Comparison of ENCODE assay signal across 26 mouse cellular contexts in the genomic region with DNA sequence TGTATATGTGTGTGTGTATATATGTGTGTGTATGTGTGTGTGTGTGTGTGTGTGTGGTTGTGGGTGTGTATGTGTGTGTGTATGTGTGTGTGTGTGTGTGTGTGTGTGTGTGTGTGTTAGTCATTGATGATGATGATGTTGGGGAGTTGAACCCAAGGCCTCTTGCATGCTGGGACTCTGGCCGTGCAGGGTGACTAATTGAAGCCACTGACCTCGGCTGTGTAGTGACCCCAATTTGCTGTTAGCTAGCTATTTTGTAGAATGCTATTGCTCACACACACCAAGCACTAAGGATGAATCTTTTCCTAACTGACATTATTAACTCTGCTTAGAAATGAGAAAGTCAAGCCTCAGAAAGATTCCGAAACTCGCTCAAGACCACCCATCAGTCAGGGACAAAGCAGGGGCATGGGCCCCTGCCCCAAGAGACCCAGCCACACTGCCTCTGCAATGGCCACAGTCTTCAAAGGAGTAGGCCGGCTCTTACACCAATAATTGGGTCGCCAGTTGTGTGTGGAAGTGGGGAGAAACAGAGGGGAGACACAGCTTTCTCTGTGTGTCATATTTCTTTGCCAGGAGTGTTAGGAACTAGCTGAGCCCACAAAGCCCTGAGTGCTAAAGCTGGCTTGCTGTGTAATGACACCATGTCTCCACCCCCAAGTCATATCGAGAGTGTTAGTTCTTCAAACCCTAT. TPM values are rescaled to one million over a fixed set of nuclear protein-coding genes. Genes with fewer than 3 reads are reported as not detected.
"Had no signal": no experiment of that assay in that cellular context is flagged by ENCODE, and none has a peak within 500 bp of the region (broad histone marks: within the 10 kb centered on the region; RNA-seq: fewer than 3 reads in every experiment).

No protein-coding gene starts in this region.

- H3K27me3 ChIP-seq: limb, embryonic 13.5 days; midbrain, embryonic 15.5 days; neural tube, embryonic 12.5 days had no signal

- H3K27ac ChIP-seq: kidney, postnatal 0 days; layer of hippocampus, adult 2 months; limb, embryonic 13.5 days; liver, embryonic 13.5 days; macrophage; midbrain, embryonic 12.5 days; midbrain, embryonic 15.5 days; neural tube, embryonic 12.5 days; neural tube, embryonic 15.5 days had no signal

- H3K36me3 ChIP-seq: limb, embryonic 10.5 days; limb, embryonic 13.5 days; liver, embryonic 13.5 days; midbrain, embryonic 12.5 days; midbrain, embryonic 15.5 days; neural tube, embryonic 12.5 days; neural tube, embryonic 15.5 days had no signal

- ATAC-seq: midbrain, embryonic 15.5 days had no signal

- DNase-seq: layer of hippocampus, adult 9-11 months; liver; liver, embryonic 13.5 days; thymus, adult 18-20 months; thymus, postnatal 36 days had no signal

- H3K4me1 ChIP-seq: midbrain, embryonic 12.5 days; midbrain, embryonic 15.5 days; neural tube, embryonic 12.5 days; neural tube, embryonic 15.5 days had no signal

- H3K9me3 ChIP-seq: limb, embryonic 10.5 days; limb, embryonic 13.5 days; liver, embryonic 13.5 days; midbrain, embryonic 12.5 days; midbrain, embryonic 15.5 days; neural tube, embryonic 12.5 days; neural tube, embryonic 15.5 days had no signal

- H3K4me2 ChIP-seq: limb, embryonic 13.5 days; liver, embryonic 13.5 days; lung, embryonic 14.5 days; midbrain, embryonic 12.5 days; midbrain, embryonic 15.5 days; neural tube, embryonic 12.5 days; neural tube, embryonic 15.5 days had no signal

- H3K9ac ChIP-seq: limb, embryonic 13.5 days; liver, embryonic 13.5 days; lung, embryonic 14.5 days; midbrain, embryonic 12.5 days; midbrain, embryonic 15.5 days; neural tube, embryonic 12.5 days; neural tube, embryonic 15.5 days had no signal

- H3K4me3 ChIP-seq: layer of hippocampus, adult 2 months; limb, embryonic 10.5 days; limb, embryonic 13.5 days; liver, embryonic 13.5 days; midbrain, embryonic 12.5 days; midbrain, embryonic 15.5 days; neural tube, embryonic 12.5 days; neural tube, embryonic 15.5 days had no signal

RNA-seq across cellular contexts. Expression of a gene that starts 6.1 kb away (rescaled TPM):
- polyA plus RNA-seq: macrophage had no signal

RNA-seq across cellular contexts. Expression of a gene that starts 41.1 kb away (rescaled TPM):
- total RNA-seq: layer of hippocampus, postnatal 25 days; left cerebral cortex, adult 18-20 months; megakaryocyte, adult 5-6 weeks had no signal
- polyA plus RNA-seq: large intestine, adult 2 months; limb, embryonic 10.5 days; limb, embryonic 13.5 days; liver, embryonic 13.5 days; liver, embryonic 16.5 days; lung, embryonic 14.5 days; lung, postnatal 0 days; macrophage; midbrain, embryonic 12.5 days; neural tube, embryonic 12.5 days; neural tube, embryonic 15.5 days; small intestine, adult 2 months; spleen, adult 2 months; stomach, embryonic 16.5 days; testis, adult 2 months; urinary bladder, adult 2 months had no signal

RNA-seq across cellular contexts. Expression of a gene that starts 41.9 kb away (rescaled TPM):
- total RNA-seq: megakaryocyte, adult 5-6 weeks had no signal
- polyA plus RNA-seq: limb, embryonic 10.5 days; limb, embryonic 13.5 days; macrophage had no signal
